Mouse (Mus musculus) urinary bladder, postnatal 10 days (tissue): ENCODE measurements around the gene Gpr137c.

ENCODE experiments used
- DNase-seq: peaks from one replicate; pipeline ENCODE4 v3.0.0; 2022; ENCODE audit warnings: low spot score

Gene Gpr137c

GRCm38 (mm10) chr14:45219281-45220089 lies at the start of gene Gpr137c:
Gpr137c (plus strand) TSS chr14:45219717.
- peak; percentile 89 for DNase-seq

- DNase-seq = no peak
These were observed 47.3 kb upstream of the Gpr137c start for GRCm38 (mm10) chr14:45172260-45172659.

GRCm38 (mm10) chr14:45175012-45175740 lies 44.3 kb upstream of the Gpr137c start:
- no peak for DNase-seq

- DNase-seq = no peak
These were observed 40.3 kb upstream of the Gpr137c start for GRCm38 (mm10) chr14:45179186-45179585.

GRCm38 (mm10) chr14:45179606-45180005 lies 39.9 kb upstream of the Gpr137c start:
- DNase-seq = no peak

- no peak for DNase-seq
These were observed 37.9 kb upstream of the Gpr137c start for GRCm38 (mm10) chr14:45181611-45182010.

GRCm38 (mm10) chr14:45190999-45191398 lies 28.5 kb upstream of the Gpr137c start:
- no peak for DNase-seq

GRCm38 (mm10) chr14:45200607-45201006 lies 18.9 kb upstream of the Gpr137c start:
- DNase-seq = no peak

- no peak for DNase-seq
These were observed 8.8 kb upstream of the Gpr137c start for GRCm38 (mm10) chr14:45210683-45211082.

- no peak for DNase-seq
These were observed 8.1 kb upstream of the Gpr137c start for GRCm38 (mm10) chr14:45211431-45211830.

GRCm38 (mm10) chr14:45216711-45217340 lies 2.7 kb upstream of the Gpr137c start:
- no peak for DNase-seq

- no peak for DNase-seq
These were observed 1.8 kb upstream of the Gpr137c start for GRCm38 (mm10) chr14:45217693-45218092.

- peak; percentile 41 for DNase-seq
These were observed 806 bp downstream of the Gpr137c start, which contains the start of gene Txndc16 for GRCm38 (mm10) chr14:45220090-45220956. Txndc16 (minus strand) TSS chr14:45220328.

- no peak for DNase-seq
These were observed 1.6 kb downstream of the Gpr137c start for GRCm38 (mm10) chr14:45220957-45221630.

- DNase-seq = no peak
These were observed 19.5 kb downstream of the Gpr137c start for GRCm38 (mm10) chr14:45239042-45239441.

GRCm38 (mm10) chr14:45241613-45242012 lies 22.1 kb downstream of the Gpr137c start:
- no peak for DNase-seq

- no peak for DNase-seq
These were observed 32.1 kb downstream of the Gpr137c start for GRCm38 (mm10) chr14:45251548-45252076.

- no peak for DNase-seq
These were observed 44.5 kb downstream of the Gpr137c start for GRCm38 (mm10) chr14:45263831-45264592.

GRCm38 (mm10) chr14:45275816-45276215 lies 56.3 kb downstream of the Gpr137c start:
- DNase-seq = no peak

GRCm38 (mm10) chr14:45282066-45282465 lies 62.5 kb downstream of the Gpr137c start:
- no peak for DNase-seq
